Mouse (Mus musculus) forebrain, embryonic 15.5 days (tissue): ENCODE data around the gene Gm10320. TPM values are rescaled to one million over a fixed set of nuclear protein-coding genes. Genes with fewer than 3 reads are reported as not detected.

ENCODE experiments used
- ATAC-seq: fragments of 200-750 bp; cut with Nextera tagmentation; replicated peaks from 2 replicates; pipeline ENCODE4 v1.8.0; 2017; ENCODE audit warnings: mild to moderate bottlenecking, moderate TSS enrichment, moderate library complexity
- H3K27ac ChIP-seq: fragments of 300-500 bp; sonication (generic); replicated peaks from 2 replicates; pipeline ENCODE4 v1.5.1; 2015; ENCODE audit warnings: mild to moderate bottlenecking, inconsistent platforms
- H3K27me3 ChIP-seq: fragments of 300-500 bp; sonication (generic); 2 replicates; pipeline ENCODE4 v1.6.1; 2015; ENCODE audit warnings: inconsistent platforms
- H3K36me3 ChIP-seq: fragments of 300-500 bp; sonication (generic); 2 replicates; pipeline ENCODE4 v1.6.1; 2015; ENCODE audit warnings: mild to moderate bottlenecking, inconsistent platforms
- H3K4me1 ChIP-seq: fragments of 300-500 bp; sonication (generic); 2 replicates; pipeline ENCODE4 v1.6.1; 2015; ENCODE audit warnings: inconsistent platforms
- H3K4me2 ChIP-seq: fragments of 300-500 bp; sonication (generic); replicated peaks from 2 replicates; pipeline ENCODE4 v1.6.1; 2015; ENCODE audit warnings: mild to moderate bottlenecking, inconsistent platforms
- H3K4me3 ChIP-seq: fragments of 300-500 bp; sonication (generic); 2 replicates; pipeline ENCODE4 v1.5.1; 2015; ENCODE audit warnings: mild to moderate bottlenecking, inconsistent platforms
- H3K9ac ChIP-seq: fragments of 300-500 bp; sonication (generic); replicated peaks from 2 replicates; pipeline ENCODE4 v1.6.1; 2015; ENCODE audit warnings: mild to moderate bottlenecking, inconsistent platforms
- H3K9me3 ChIP-seq: fragments of 300-500 bp; sonication (generic); 2 replicates; pipeline ENCODE4 v1.6.1; 2016; ENCODE audit warnings: inconsistent platforms
- WGBS: fragments of 180-500 bp; shearing (Covaris S2); methylation state at CpG from one replicate; pipeline ENCODE4 v1.1.7; 2015; ENCODE audit warnings: mixed read lengths; 5-methylcytosine and 5-hydroxymethylcytosine counted together
- polyA plus RNA-seq: library from polyadenylated mRNA; unstranded; fragments of >200 nt; fragmentation: Nextera tagmentation; extraction: Ambion mirVana; gene quantifications from 2 replicates; pipeline ENCODE4 v1.2.1, GENCODE M21; 2015

Gene Gm10320
- polyA plus RNA-seq: 0.59 and 1.4 TPM in 2 replicates

DNA sequence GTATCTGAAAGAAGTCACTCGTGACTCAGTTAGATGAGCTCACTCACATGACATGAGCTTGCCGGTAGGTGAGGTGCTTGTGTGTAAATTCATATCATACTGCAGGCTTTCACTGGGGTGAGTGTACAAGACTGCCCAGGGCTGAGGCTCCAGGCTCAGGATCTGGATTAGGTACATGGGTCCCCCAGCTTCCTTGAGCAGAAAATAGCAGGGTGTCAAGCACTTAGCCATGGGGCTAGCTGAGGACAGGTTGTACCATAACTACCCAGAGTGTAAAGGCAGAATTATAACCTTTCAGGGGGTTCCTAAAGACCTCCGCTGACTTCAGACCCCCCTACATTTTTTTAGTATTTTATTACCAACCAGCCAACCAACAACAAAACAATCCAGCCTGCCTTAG is at the start of gene Gm10320:
Gene Gm10320 (minus strand): TSS at position 93 of the 400 bp plus-strand sequence.
- no peak within 1 kb of the TSS for H3K9ac ChIP-seq
- no peaks in the 10 kb centered on the region for H3K9me3 ChIP-seq
- no peak for ATAC-seq
- H3K36me3 ChIP-seq: no peaks in the 10 kb centered on the region
- H3K4me2 ChIP-seq: no peak within 1 kb of the TSS
- peaks cover 4% of the 10 kb centered on the region for H3K4me1 ChIP-seq
- H3K4me3 ChIP-seq: no peak within 1 kb of the TSS
- WGBS: 92% methylated on average over 3 of the region's 3 CpGs
- H3K27ac ChIP-seq: no peak within 1 kb of the TSS
- H3K27me3 ChIP-seq: no peaks in the 10 kb centered on the region

DNA sequence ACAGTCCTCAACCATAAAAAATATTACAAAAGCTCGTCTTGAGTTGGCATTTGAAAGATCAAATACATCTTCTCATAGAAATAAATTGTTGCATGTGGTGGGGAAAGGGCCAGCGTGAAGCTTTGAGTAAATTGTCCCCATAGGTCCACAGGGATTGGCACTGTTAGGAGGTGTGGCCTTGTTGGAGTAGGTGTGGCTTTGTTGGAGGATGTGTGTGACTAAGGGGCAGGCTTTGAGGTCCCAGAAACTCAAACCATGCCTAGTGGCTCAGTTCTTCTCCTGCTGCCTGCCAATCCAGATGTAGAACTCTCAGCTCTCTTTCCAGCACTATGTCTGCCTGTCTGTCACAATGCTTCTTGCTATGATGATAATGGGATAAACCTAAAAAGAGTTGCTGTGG is 49.8 kb upstream of the Gm10320 start:
- H3K27me3 ChIP-seq: peaks cover 14% of the 10 kb centered on the region; the same call in 1 of the 2 replicates
- no peak for ATAC-seq
- no peak overlapping the region for H3K9ac ChIP-seq
- H3K27ac ChIP-seq: no peak overlapping the region
- 90% methylated on average over 2 of the region's 2 CpGs for WGBS
- H3K4me1 ChIP-seq: peaks cover 16% of the 10 kb centered on the region
- no peak overlapping the region for H3K4me2 ChIP-seq
- no peaks in the 10 kb centered on the region for H3K9me3 ChIP-seq
- H3K4me3 ChIP-seq: no peak overlapping the region
- no peaks in the 10 kb centered on the region for H3K36me3 ChIP-seq

DNA sequence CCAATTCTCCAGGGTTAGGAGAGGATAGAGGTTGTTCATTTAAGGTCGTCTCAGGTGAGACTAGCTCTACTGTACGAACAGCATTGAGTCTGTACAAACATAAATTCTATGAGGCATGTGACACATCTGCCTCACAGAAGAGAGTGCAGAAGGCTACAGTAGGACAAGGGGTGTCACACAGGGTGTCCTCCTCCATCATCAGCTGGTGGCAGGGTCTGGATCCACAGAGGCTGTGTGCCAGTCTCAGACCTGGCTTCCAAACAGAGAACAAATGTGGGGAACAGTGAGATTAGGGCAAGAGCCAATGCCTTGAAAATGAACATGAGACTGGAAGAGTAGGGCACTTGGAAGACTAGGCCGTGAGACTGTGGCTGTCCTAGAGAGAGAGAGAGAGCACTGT is 48.4 kb upstream of the Gm10320 start:
- no peak overlapping the region for H3K4me3 ChIP-seq
- no peaks in the 10 kb centered on the region for H3K36me3 ChIP-seq
- ATAC-seq: no peak
- no peak overlapping the region for H3K9ac ChIP-seq
- peaks cover 4% of the 10 kb centered on the region; the same call in 1 of the 2 replicates for H3K4me1 ChIP-seq
- peaks cover 28% of the 10 kb centered on the region; the same call in 1 of the 2 replicates for H3K27me3 ChIP-seq
- WGBS: 83% methylated on average over 3 of the region's 3 CpGs
- H3K9me3 ChIP-seq: no peaks in the 10 kb centered on the region
- H3K4me2 ChIP-seq: no peak overlapping the region
- no peak overlapping the region for H3K27ac ChIP-seq

DNA sequence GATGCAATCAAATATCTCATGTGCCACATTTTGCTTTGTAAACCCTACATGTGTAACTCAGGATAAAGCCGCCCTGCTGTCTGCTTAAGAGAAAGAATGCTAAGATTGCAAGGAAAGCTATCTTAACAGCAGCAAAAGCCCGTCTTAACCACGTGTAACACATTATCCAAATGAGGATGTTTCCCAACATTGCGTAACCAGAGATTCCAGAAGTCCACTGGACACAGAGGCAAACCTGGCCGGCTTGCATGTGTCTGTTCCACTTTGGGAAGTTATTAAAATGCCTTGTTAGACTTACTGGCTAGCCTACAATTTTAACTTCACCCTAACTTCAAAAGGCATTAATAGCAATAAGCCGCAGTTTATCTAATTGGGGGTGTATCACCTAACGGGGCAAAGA is 47.5 kb upstream of the Gm10320 start:
- Histone ChIP-seq H3K27me3 (peaks cover 37% of the 10 kb centered on the region), H3K4me1 (peaks cover 5% of the 10 kb centered on the region), H3K9ac (no peak overlapping the region), H3K36me3 (no peaks in the 10 kb centered on the region), H3K9me3 (no peaks in the 10 kb centered on the region), H3K4me3 (no peak overlapping the region), H3K4me2 (no peak overlapping the region), H3K27ac (no peak overlapping the region)
- WGBS: 78% methylated on average over 7 of the region's 7 CpGs
- ATAC-seq: no peak

DNA sequence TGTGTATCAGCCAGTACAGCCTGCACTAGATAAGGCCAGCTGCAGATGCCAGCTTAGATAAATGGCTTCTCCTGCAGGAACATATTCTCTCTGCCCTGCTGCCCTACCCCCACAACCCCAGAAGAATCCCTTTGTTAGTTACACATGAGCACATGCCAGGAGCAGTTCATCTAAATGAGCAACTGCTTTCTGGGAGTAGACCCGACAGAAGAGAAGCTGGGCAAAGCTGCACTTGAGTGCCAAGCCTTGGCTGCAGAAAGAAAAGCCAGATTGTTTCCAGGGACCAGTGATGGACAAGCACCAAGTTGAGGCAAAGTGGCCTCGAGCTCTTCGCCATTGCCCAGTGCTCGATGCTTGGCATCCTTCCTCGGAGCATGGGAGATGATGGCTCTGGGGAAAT is 46.8 kb upstream of the Gm10320 start:
- Histone ChIP-seq H3K9me3 (no peaks in the 10 kb centered on the region), H3K36me3 (no peaks in the 10 kb centered on the region), H3K9ac (no peak overlapping the region), H3K27me3 (peaks cover 35% of the 10 kb centered on the region), H3K4me1 (peaks cover 12% of the 10 kb centered on the region), H3K27ac (no peak overlapping the region), H3K4me2 (no peak overlapping the region), H3K4me3 (no peak overlapping the region)
- 36% methylated on average over 5 of the region's 5 CpGs for WGBS
- peak; percentile 23; the same call in 1 of the 2 replicates for ATAC-seq

DNA sequence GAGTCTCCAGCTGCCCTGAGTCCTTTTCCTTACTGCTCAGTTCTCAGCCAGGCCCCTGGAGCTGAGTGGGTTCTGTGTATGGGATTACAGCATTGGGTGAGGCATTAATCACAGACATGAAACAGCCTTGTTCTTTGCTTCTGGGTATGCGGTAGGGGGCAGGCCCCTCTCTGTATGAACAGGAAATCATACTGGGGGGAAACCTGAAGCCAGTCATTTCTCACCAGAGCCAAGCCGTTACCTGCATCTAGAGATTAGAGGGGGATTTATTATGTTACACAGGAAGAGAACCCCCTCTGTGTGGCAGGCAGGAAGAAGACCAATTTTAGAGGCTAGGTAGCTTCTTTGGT is 43.1 kb upstream of the Gm10320 start:
- Histone ChIP-seq H3K27me3 (peaks cover 53% of the 10 kb centered on the region), H3K4me1 (peaks cover 17% of the 10 kb centered on the region), H3K9me3 (peaks cover 5% of the 10 kb centered on the region; the same call in 1 of the 2 replicates), H3K27ac (no peak overlapping the region), H3K36me3 (no peaks in the 10 kb centered on the region), H3K4me3 (no peak overlapping the region), H3K4me2 (no peak overlapping the region), H3K9ac (no peak overlapping the region)
- ATAC-seq: no peak
- WGBS: 36% methylated on average over 2 of the region's 2 CpGs

DNA sequence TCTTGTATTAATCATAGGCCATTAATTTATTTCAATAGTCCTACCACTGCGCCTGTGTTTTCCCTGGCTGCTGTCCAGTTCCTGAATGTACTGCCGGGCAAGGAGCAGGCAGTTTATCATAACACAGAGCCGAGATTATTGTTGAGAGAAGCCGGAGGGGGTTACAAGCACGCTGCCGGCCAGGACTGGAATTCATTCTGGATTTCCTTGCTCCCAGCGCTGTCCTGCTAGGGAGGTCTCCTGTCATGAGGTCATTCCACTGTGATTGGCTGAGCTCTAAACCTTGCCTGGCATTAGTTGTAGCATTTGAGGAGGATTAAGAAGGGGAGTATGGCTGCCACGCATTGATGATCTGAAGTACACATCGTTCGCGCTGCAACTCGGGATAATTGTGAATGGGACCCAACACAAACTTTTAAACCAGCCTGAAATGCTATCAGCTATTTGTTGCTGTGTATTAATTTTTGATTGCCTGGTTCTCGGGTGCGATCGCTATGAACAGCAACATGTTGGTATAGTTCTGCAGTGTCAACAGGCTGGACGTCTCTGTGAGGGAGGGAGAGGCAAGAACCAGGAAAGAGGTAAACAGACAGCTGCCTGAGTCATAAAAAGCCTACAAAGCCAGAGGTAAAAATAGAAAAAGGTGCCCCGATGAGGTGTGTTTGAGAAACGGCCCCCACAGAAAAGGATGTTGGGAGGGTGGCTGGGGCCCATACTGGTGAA is 42.5 kb upstream of the Gm10320 start:
- Histone ChIP-seq H3K4me3 (peak overlapping the region; percentile 11), H3K4me2 (peak overlapping the region; percentile 40), H3K9me3 (peaks cover 5% of the 10 kb centered on the region; the same call in 1 of the 2 replicates), H3K27me3 (peaks cover 48% of the 10 kb centered on the region), H3K9ac (no peak overlapping the region), H3K36me3 (no peaks in the 10 kb centered on the region), H3K27ac (no peak overlapping the region), H3K4me1 (peaks cover 17% of the 10 kb centered on the region)
- ATAC-seq: peak; percentile 85
- 14% methylated on average over 18 of the region's 18 CpGs for WGBS

DNA sequence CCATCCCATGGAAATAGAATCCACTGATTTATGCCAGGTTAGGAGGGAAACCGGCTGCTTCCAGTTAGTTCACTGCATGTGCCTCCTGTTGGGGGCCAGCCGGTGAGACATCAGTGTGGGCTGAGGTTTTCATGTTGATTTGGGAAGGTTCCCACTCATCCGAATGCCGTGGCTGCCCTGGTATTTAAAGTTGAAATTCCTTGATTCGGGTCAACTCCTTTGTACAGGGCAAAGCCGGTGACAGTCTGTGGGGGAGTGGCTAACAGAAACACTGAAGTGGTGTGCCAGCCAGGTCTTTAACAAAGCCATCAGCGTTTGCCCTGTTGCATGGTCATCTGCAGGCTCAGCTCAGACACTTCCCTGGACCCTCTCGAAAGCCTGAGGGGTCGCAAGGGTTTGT is 41.6 kb upstream of the Gm10320 start:
- no peak overlapping the region for H3K4me3 ChIP-seq
- peaks cover 47% of the 10 kb centered on the region for H3K27me3 ChIP-seq
- H3K4me2 ChIP-seq: no peak overlapping the region
- H3K27ac ChIP-seq: no peak overlapping the region
- no peak for ATAC-seq
- H3K9me3 ChIP-seq: peaks cover 5% of the 10 kb centered on the region; the same call in 1 of the 2 replicates
- no peaks in the 10 kb centered on the region for H3K36me3 ChIP-seq
- H3K9ac ChIP-seq: no peak overlapping the region
- 18% methylated on average over 9 of the region's 9 CpGs for WGBS
- peaks cover 17% of the 10 kb centered on the region for H3K4me1 ChIP-seq

DNA sequence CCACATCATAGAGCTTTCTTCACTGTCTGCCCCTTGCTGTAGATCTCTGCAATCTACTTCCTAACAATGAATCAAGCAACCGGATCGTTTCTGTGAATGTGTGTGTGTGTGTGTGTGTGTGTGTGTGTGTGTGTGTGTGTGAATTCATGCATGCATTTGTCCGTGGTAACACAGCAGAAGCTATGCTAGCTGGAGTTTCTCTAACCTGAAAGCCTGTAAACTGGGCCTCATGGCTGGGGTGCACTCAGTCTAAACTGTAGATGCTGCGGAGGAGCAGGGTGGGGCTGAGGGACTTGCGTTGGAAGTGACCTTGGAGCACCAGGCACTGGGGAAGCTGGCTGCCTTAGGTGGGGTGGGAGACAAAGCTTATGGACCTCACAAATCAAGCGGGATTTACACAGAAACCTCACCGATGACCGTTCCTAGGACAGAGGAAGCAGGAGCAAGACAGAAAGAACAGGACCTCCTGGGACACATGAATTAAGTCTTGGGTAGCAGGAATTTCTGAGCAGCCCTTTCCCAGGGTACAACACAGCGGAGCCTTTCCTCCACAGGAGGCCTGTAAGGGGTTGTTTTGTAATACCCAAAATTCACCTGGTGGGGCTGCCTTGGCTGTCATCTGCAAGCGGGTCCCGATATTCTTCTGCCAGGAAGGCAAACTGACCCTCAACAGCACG is 41.0 kb upstream of the Gm10320 start:
- peaks cover 5% of the 10 kb centered on the region; the same call in 1 of the 2 replicates for H3K9me3 ChIP-seq

DNA sequence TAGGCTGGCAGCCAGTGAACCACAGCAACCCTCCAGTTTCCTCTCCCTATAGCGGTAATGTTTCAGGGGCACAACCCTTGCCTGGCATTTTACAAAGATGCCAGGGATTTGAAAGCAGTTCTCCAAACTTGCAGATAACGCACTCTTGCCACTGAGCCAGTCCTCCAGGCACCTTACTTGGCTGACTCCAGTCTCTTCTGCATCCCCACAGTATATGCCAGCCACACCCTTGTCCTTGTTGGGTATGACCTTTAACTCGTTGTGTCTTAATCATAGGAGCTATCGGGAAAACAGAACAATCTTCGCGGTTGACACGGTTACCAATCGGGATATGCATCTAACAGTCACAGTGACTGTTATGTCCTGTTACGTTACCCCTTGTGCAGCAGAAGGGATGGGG is 40.2 kb upstream of the Gm10320 start:
- no peak overlapping the region for H3K4me2 ChIP-seq
- no peak overlapping the region for H3K9ac ChIP-seq
- no peak overlapping the region for H3K4me3 ChIP-seq
- no peak for ATAC-seq
- no peaks in the 10 kb centered on the region for H3K36me3 ChIP-seq
- peaks cover 45% of the 10 kb centered on the region for H3K27me3 ChIP-seq
- H3K4me1 ChIP-seq: peaks cover 17% of the 10 kb centered on the region
- H3K27ac ChIP-seq: no peak overlapping the region
- 91% methylated on average over 9 of the region's 9 CpGs for WGBS
- peaks cover 5% of the 10 kb centered on the region; the same call in 1 of the 2 replicates for H3K9me3 ChIP-seq

More for the DNA sequence above, 41.0 kb upstream of the Gm10320 start:
- peaks cover 47% of the 10 kb centered on the region for H3K27me3 ChIP-seq
- 55% methylated on average over 12 of the region's 12 CpGs for WGBS
- ATAC-seq: no peak
- no peak overlapping the region for H3K4me2 ChIP-seq
- H3K36me3 ChIP-seq: no peaks in the 10 kb centered on the region
- no peak overlapping the region for H3K27ac ChIP-seq
- H3K9ac ChIP-seq: no peak overlapping the region
- peaks cover 17% of the 10 kb centered on the region for H3K4me1 ChIP-seq
- H3K4me3 ChIP-seq: no peak overlapping the region

DNA sequence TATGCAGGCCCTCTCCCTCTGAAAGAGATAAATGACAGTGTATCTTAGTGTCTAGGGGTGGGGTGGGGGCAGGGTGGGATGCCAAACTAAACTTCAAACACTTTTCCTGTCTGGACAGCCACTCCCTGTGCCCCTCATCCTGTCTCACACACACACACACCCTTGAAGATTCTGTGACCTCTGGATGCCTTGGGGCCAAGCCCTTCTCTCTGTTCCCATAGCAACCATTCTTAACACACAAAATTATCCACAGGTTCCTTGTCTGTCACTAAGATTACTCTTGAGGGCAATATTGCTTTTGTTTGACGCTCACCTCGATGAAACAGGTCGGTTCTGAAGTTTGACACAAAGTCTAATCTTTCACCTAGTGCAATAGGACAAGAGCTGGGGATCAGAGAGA is 39.5 kb upstream of the Gm10320 start:
- Histone ChIP-seq H3K4me3 (no peak overlapping the region), H3K36me3 (no peaks in the 10 kb centered on the region), H3K9me3 (peaks cover 5% of the 10 kb centered on the region; the same call in 1 of the 2 replicates), H3K4me1 (peaks cover 17% of the 10 kb centered on the region), H3K9ac (no peak overlapping the region), H3K4me2 (no peak overlapping the region), H3K27me3 (peaks cover 39% of the 10 kb centered on the region), H3K27ac (no peak overlapping the region)
- 57% methylated on average over 3 of the region's 3 CpGs for WGBS
- ATAC-seq: no peak

DNA sequence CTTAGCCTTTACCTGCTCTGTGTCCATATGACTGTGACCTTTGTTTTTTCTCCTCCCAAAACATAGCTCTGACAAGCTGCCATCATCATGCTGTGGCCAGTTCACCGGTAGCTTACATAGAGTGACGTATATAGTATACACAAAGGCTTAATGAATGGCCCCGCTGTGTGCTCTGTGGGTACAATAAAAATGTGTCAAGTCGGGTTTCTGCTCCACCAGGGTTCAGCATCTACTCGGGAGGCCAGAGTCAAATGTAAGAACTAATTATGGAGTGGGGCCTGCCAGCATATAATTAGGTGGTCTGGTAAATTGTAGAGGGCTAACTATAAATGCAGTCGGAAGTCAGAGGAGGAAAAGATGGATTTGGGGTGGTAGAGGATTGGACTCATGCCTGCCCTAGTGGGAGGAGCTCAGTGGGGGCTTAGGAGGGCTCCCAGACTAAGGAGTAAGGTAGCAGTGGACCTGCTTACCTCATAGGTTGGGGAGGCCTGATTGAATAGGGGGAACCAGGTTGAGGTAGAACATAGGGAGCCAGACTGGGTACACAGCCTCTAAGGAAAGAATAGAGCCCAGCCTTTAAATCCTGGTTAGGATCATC is 32.0 kb upstream of the Gm10320 start:
- no peaks in the 10 kb centered on the region for H3K4me1 ChIP-seq
- H3K27ac ChIP-seq: no peak overlapping the region
- WGBS: 47% methylated on average over 6 of the region's 6 CpGs
- H3K4me3 ChIP-seq: no peak overlapping the region
- no peaks in the 10 kb centered on the region for H3K9me3 ChIP-seq
- H3K4me2 ChIP-seq: no peak overlapping the region
- no peak overlapping the region for H3K9ac ChIP-seq
- H3K27me3 ChIP-seq: peaks cover 4% of the 10 kb centered on the region; the same call in 1 of the 2 replicates
- H3K36me3 ChIP-seq: no peaks in the 10 kb centered on the region
- ATAC-seq: no peak
